Mouse (Mus musculus): ENCODE data around the gene Zfp451. TPM values are rescaled to one million over a fixed set of nuclear protein-coding genes. Genes with fewer than 3 reads are reported as not detected.

The Zfp451 gene
- total RNA-seq, 2 experiments from 2014 or later: 59.9 to 64.7 TPM

GRCm38 (mm10) chr1:33776175-33776611 is 38.2 kb downstream of the Zfp451 start:
- Histone ChIP-seq H3K4me3 (no peak overlapping the region), H3K27ac (peak overlapping the region; percentile 76)
- intact Hi-C loops (cut with DNase I): no loop called here
- TF ChIP-seq CTCF (IDR thresholded peaks at IDR 0.05): no peak
- DNase-seq (ENCODE audit: extremely low spot score in 1 of 2, low spot score in 2 of 2): peak in 1 of 2 experiments; percentile 25

- TF ChIP-seq CTCF (IDR thresholded peaks at IDR 0.05): no peak
- Histone ChIP-seq H3K27ac (no peak overlapping the region), H3K4me3 (no peak overlapping the region)
- DNase-seq (ENCODE audit: extremely low spot score in 1 of 2, low spot score in 2 of 2): no peak
- intact Hi-C loops (cut with DNase I): no loop called here
Observed at GRCm38 (mm10) chr1:33772106-33772505, 42.3 kb downstream of the Zfp451 start.

- no peak overlapping the region for H3K27ac ChIP-seq
- intact Hi-C loops (cut with DNase I): no loop called here
- H3K4me3 ChIP-seq: no peak overlapping the region
- TF ChIP-seq CTCF (IDR thresholded peaks at IDR 0.05): no peak
- DNase-seq (ENCODE audit: extremely low spot score in 1 of 2, low spot score in 2 of 2): no peak
Observed at GRCm38 (mm10) chr1:33771621-33772020, 42.8 kb downstream of the Zfp451 start.

GRCm38 (mm10) chr1:33768827-33769226 is 45.6 kb downstream of the Zfp451 start:
- no peak for DNase-seq (ENCODE audit: extremely low spot score in 1 of 2, low spot score in 2 of 2)
- intact Hi-C loops (cut with DNase I): no loop called here
- no peak for TF ChIP-seq CTCF (IDR thresholded peaks at IDR 0.05)

GRCm38 (mm10) chr1:33768091-33768787 is 46.2 kb downstream of the Zfp451 start:
- intact Hi-C loops (cut with DNase I): no loop called here
- DNase-seq (ENCODE audit: extremely low spot score in 1 of 2, low spot score in 2 of 2): no peak

More at GRCm38 (mm10) chr1:33768827-33769226, 45.6 kb downstream of the Zfp451 start:
- no peak overlapping the region for H3K4me3 ChIP-seq
- no peak overlapping the region for H3K27ac ChIP-seq

GRCm38 (mm10) chr1:33766520-33767508 is 47.6 kb downstream of the Zfp451 start:
- intact Hi-C loops (cut with DNase I): no loop called here
- Histone ChIP-seq H3K4me3 (no peak overlapping the region), H3K27ac (no peak overlapping the region)
- TF ChIP-seq CTCF (IDR thresholded peaks at IDR 0.05): no peak
- DNase-seq (ENCODE audit: extremely low spot score in 1 of 2, low spot score in 2 of 2): no peak

More at GRCm38 (mm10) chr1:33768091-33768787, 46.2 kb downstream of the Zfp451 start:
- H3K27ac ChIP-seq: no peak overlapping the region
- no peak overlapping the region for H3K4me3 ChIP-seq
- TF ChIP-seq CTCF (IDR thresholded peaks at IDR 0.05): no peak

- TF ChIP-seq CTCF (IDR thresholded peaks at IDR 0.05): no peak
- intact Hi-C loops (cut with DNase I): no loop called here
- no peak overlapping the region for H3K27ac ChIP-seq
- DNase-seq (ENCODE audit: extremely low spot score in 1 of 2, low spot score in 2 of 2): no peak
- H3K4me3 ChIP-seq: no peak overlapping the region
Observed at GRCm38 (mm10) chr1:33765468-33766080, 48.8 kb downstream of the Zfp451 start.

GRCm38 (mm10) chr1:33763826-33764225 is 50.6 kb downstream of the Zfp451 start:
- intact Hi-C loops (cut with DNase I): no loop called here
- TF ChIP-seq CTCF (IDR thresholded peaks at IDR 0.05): no peak
- DNase-seq (ENCODE audit: extremely low spot score in 1 of 2, low spot score in 2 of 2): no peak
- no peak overlapping the region for H3K27ac ChIP-seq
- no peak overlapping the region for H3K4me3 ChIP-seq

GRCm38 (mm10) chr1:33758488-33758887 is 55.9 kb downstream of the Zfp451 start:
- no peak for DNase-seq (ENCODE audit: extremely low spot score in 1 of 2, low spot score in 2 of 2)
- TF ChIP-seq CTCF (IDR thresholded peaks at IDR 0.05): no peak
- Histone ChIP-seq H3K27ac (no peak overlapping the region), H3K4me3 (no peak overlapping the region)
- intact Hi-C loops (cut with DNase I): loop anchor here (5.0 kb wide), 1 partner anchor 204 kb away; no protein-coding TSS in a partner anchor

GRCm38 (mm10) chr1:33757491-33758041 is 56.8 kb downstream of the Zfp451 start, which contains the start of gene Bag2:
TSS of gene Bag2 (minus strand) at chr1:33757795.
- peak; percentile 66 to 70 for DNase-seq (ENCODE audit: extremely low spot score in 1 of 2, low spot score in 2 of 2)
- intact Hi-C loops (cut with DNase I): loop anchor here (5.0 kb wide), 1 partner anchor 205 kb away; no protein-coding TSS in a partner anchor
- Histone ChIP-seq H3K27ac (peak within 1 kb of the TSS; percentile 89), H3K4me3 (peak within 1 kb of the TSS; percentile 93)
- peak; percentile 15 for TF ChIP-seq CTCF (IDR thresholded peaks at IDR 0.05)

- intact Hi-C loops (cut with DNase I): loop anchor here (5.0 kb wide), 1 partner anchor 205 kb away; no protein-coding TSS in a partner anchor
- no peak for DNase-seq (ENCODE audit: extremely low spot score in 1 of 2, low spot score in 2 of 2)
- TF ChIP-seq CTCF (IDR thresholded peaks at IDR 0.05): no peak
- Histone ChIP-seq H3K27ac (no peak overlapping the region), H3K4me3 (peak overlapping the region; percentile 93)
Observed at GRCm38 (mm10) chr1:33757033-33757413, 57.4 kb downstream of the Zfp451 start.
